Mouse (Mus musculus) stomach, postnatal 0 days (tissue): Measurements from ENCODE around the gene Mef2d.

Source experiments
- CTCF ChIP-seq: IDR thresholded peaks from 2 replicates; pipeline ENCODE4 v1.5.1; 2016; ENCODE audit warnings: antibody characterized with exemption, low read depth, mild to moderate bottlenecking, moderate library complexity
- EP300 ChIP-seq: optimal IDR thresholded peaks from 2 replicates; pipeline ENCODE3; 2016; ENCODE audit warnings: antibody characterized with exemption

DNA sequence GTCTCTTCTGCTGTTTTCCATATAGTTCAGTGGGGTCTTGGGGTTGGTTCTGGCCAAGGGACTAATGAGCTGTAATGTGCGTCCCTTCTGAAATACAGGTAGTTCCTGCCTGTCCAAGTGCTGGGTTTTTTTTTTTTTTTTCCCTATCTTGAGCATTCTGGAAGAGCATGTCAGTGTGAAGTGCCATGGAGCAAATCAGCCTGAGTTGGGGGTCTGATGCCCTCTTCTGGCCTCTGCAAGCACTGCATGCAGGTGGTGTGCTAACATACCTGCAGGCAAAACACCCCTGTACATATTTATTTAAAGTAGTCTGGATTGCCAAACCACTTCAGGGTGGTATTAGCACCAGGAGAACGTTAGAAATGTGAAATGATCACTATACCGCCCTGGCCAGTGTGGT, 31.2 kb downstream of the Mef2d start:
- peak; percentile 82 for TF ChIP-seq CTCF
- no peak for TF ChIP-seq EP300
